Mouse (Mus musculus) heart, postnatal 0 days (tissue): ENCODE data around the gene A230050P20Rik.

Source experiments
- CTCF ChIP-seq: IDR thresholded peaks from 2 replicates; pipeline ENCODE4 v1.5.1; 2016; ENCODE audit warnings: antibody characterized with exemption, control low read depth, low read depth
- EP300 ChIP-seq: IDR thresholded peaks from 2 replicates; pipeline ENCODE4 v1.6.1; 2016; ENCODE audit warnings: antibody characterized with exemption, low read depth

- TF ChIP-seq CTCF (peak; percentile 89), EP300 (no peak)
These were observed 30.1 kb downstream of the A230050P20Rik start, which contains the start of gene Eif3g for GRCm38 (mm10) chr9:20898511-20899073.
